Mouse (Mus musculus): ENCODE results near the gene Retnlb. TPM values are rescaled to one million over a fixed set of nuclear protein-coding genes. Genes with fewer than 3 reads are reported as not detected.

The Retnlb gene
- 0.26 TPM in 1 of 2 replicates, not detected in the other for polyA plus RNA-seq (2012; rRNA removed; ENCODE audit: low replicate concordance)

GRCm38 (mm10) chr16:48816695-48817094 is at the start of gene Retnlb:
Gene Retnlb, plus strand, starts transcription at chr16:48816856.

GRCm38 (mm10) chr16:48771971-48772445 is 44.6 kb upstream of the Retnlb start, which contains the start of gene Trat1:
Gene Trat1, minus strand, starts transcription at chr16:48772021.

GRCm38 (mm10) chr16:48842266-48842665 is 25.6 kb downstream of the Retnlb start, which contains the start of gene Retnla:
Gene Retnla, plus strand, starts transcription at chr16:48842551.

Other genes starting within 250 kb of the Retnlb start
- 0.03 TPM in 2 replicates for gene Trat1, start 44.8 kb upstream of the Retnlb start, polyA plus RNA-seq (2012; rRNA removed; ENCODE audit: low replicate concordance)
- 441 and 955 TPM in 2 replicates for gene Retnla, start 25.7 kb downstream of the Retnlb start, polyA plus RNA-seq (2012; rRNA removed; ENCODE audit: low replicate concordance)
- gene Retnlg, start 55.8 kb downstream of the Retnlb start, polyA plus RNA-seq (2012; rRNA removed; ENCODE audit: low replicate concordance): 3.8 and 134 TPM in 2 replicates
- 4.1 and 5.8 TPM in 2 replicates for gene Dzip3, start 177.3 kb downstream of the Retnlb start, polyA plus RNA-seq (2012; rRNA removed; ENCODE audit: low replicate concordance)
- 0.40 and 2.7 TPM in 2 replicates for gene Cip2a, start 177.3 kb downstream of the Retnlb start, polyA plus RNA-seq (2012; rRNA removed; ENCODE audit: low replicate concordance)
- gene Myh15, start 240.6 kb downstream of the Retnlb start, polyA plus RNA-seq (2012; rRNA removed; ENCODE audit: low replicate concordance): not detected in 2 replicates